Mouse (Mus musculus) bone marrow macrophage, adult 2 months (primary cell): Measurements from ENCODE around the gene Capn8.

Experiments
- CTCF ChIP-seq: IDR thresholded peaks from 2 replicates; pipeline ENCODE4 v1.5.1; 2012; ENCODE audit warnings: low read depth, mild to moderate bottlenecking, low read length, moderate library complexity
- POLR2A ChIP-seq: IDR thresholded peaks from 2 replicates; pipeline ENCODE4 v1.6.1; 2012; ENCODE audit warnings: mild to moderate bottlenecking, low read depth, low read length, borderline replicate concordance

DNA sequence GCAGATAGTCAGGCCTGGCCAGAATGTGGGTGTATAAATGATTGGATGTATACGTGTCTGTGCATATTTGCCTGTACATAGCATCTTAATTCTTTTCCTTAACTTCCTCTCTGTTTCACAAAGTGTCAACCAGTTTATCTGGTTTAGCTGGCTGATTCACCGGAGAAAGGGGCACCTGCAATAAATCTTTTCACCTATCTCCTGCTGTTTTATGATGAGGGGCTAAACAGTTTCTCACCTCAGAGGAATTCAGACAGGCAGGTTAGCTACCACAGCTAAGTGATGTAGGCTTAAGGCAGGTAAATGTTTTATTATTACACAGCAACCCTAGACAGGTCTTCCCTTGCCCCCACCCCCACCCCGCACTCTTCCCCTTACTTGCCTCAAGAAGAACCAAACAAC lies 29.7 kb upstream of the Capn8 start:
- TF ChIP-seq CTCF (no peak), POLR2A (no peak)
